Mouse (Mus musculus) heart, postnatal 14 days (tissue): ENCODE measurements at regions not wholly inside any gene's neighbourhood (a gene's known extent, or its start where the extent isn't known, plus 50 kb on each side); places are given as distances from the start of the nearest gene placed in this dataset.
A peak's percentile ranks its signal among the peaks of the same experiment; 100 is the strongest.

Experiments
- DNase-seq, 2 experiments: peaks; one replicate each; pipeline ENCODE4 v3.0.0; 2021 to 2022
- intact Hi-C: fragments of 180-260 bp; cut with DNase I; formaldehyde crosslinking; loops from one replicate; pipeline ENCODE4 v1.15.1; 2025

DNA sequence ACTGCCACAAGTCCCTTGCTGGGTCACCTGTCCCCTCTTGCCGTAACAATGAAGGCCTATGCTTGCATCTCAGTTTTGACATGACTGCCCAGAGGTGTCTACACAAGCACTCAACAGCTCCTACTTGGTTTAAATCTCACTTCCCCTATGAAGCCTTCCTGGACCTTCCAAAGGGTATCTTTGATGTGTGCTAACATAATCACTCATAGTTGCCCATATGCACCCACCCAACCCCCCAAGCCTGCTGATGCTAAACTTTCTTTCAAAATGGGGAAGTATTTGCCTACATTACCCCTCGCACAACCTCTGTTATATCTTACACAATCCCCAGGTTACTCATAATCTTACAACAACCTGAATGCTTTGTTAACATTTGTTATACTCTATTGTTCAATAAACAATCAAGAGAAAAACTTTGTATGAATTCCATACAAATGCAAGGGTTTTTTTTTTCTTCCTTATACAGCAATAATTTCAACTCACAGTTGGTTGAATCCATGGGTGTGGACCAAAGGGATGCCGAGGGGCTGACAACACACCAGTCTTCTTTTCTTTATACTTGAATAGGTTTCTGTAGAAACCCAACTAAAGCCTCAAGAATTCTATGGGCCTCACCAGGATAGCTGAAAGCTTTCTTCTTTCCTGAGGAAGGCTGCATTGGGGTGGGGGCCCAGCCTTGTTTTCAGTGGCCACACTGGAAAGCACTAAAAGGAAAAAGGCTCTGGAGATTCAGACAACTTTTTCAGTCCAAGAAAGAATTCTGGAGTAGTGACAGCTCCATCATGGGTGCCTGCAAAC lies 157.5 kb upstream of the Jun start:
- intact Hi-C loops: no loop called here
- DNase-seq: no peak

DNA sequence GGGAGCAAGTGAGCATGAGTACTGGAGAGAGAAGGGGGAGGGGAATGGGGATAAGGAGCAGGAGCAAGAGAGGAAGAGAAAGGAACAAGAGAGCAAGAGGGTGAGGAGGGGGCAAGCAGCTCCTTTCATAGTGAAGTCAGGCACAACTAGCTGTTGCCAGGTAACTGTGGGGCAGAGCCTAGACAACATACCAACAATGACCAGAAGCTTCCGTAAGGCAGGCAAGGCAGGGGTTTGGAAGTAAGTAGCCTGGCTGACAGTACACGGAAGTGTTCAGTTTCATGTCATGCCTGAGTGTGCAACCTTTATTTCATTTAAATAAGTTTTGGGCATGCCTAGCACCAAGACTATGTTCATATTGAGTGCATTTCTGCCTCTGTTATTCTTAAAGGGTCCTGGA lies 160.5 kb upstream of the Jun start:
- no peak for DNase-seq
- intact Hi-C loops: no loop called here

GRCm38 (mm10) chr4:95213026-95213425 lies 161.0 kb upstream of the Jun start:
- no peak for DNase-seq
- intact Hi-C loops: no loop called here

- intact Hi-C loops: no loop called here
- no peak for DNase-seq
These were observed 162.0 kb upstream of the Jun start for GRCm38 (mm10) chr4:95214026-95214425.

DNA sequence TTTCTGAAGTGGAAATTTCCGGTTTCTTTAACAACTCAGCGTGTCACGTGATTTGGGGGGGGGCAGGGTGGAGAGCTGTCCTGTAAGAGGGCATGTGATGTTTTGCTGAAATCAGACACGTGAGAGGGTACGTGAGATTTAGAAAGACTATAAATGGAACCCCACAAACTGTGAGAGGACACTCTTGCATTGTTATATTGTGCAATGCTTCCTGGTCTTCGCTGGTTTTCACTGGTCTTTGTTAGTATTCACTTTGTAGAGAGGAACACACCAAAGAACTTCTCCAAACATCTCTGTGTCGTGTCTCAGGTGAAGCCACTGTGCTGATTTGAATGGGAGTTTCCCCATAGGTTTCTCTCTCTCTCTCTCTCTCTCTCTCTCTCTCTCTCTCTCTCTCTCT lies 163.2 kb upstream of the Jun start:
- intact Hi-C loops: no loop called here
- DNase-seq: no peak

DNA sequence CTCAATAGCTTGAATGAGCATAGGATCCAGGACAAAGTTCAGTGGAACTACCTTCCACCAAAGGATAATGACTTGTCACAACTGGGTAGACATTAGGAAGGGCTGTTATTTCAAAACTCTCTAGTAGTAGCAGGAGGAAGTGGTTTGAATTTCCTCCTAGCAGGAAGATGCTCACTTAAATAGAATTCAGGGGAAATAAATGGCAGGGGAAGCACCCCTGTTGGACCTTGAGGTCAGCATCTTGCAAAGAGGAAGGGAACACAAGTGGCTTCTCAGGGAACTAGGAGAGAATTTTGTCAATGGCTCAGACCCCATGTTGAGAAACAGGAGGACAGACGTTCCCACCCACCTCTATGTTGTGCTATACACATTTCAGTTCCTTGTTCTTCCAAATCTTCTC lies 178.4 kb upstream of the Jun start:
- no peak for DNase-seq

GRCm38 (mm10) chr4:95233034-95233433 lies 181.0 kb upstream of the Jun start:
- no peak for DNase-seq
- intact Hi-C loops: no loop called here

More for the DNA sequence above, 178.4 kb upstream of the Jun start:
- intact Hi-C loops: no loop called here

DNA sequence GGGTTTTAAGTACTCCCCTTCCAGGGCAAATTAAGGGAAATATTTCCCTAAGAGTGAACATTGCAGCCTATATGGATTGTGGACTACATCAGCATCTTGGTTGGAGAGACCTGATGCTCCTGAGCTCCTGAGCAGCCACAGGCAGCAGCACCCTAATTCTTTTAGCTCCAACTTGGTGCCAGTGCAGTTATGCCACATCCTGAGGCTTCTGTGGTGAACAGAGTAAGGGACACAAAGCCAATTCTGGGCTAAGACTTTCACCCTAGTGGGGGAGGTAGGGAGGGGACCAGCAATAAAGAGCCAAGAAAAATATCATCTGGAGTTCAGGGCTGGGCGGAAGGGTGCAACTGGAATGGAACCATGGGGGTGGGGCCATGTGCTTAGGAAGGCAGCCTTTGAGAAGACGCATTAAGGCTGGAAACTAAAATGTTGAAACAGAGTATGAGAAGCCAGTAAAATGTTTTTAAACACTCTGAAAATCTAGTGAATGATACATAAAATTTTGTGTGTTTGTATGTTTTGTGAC lies 182.1 kb upstream of the Jun start:
- intact Hi-C loops: no loop called here
- DNase-seq: peak; percentile 44 to 48

GRCm38 (mm10) chr4:95247977-95248376 lies 196.0 kb upstream of the Jun start:
- no peak for DNase-seq
- intact Hi-C loops: no loop called here

DNA sequence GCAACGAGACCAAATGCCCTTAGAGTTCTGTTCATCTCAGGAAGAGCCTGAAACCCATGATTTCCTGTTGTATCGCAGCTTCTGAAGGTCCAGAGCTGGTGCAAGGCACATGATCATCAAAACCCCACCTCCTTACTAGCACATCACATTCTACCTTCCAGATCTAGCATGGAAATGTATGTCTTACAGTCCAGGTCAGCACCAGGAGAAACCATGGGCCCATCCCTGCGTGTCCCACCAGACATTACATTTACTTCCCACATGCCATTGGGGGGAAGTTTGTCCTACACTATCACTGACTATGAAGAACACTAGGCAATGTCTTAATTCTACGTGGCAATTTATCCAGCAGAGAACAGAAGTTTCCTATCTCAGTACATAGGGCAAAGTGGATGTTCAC lies 197.0 kb upstream of the Jun start:
- intact Hi-C loops: no loop called here
- DNase-seq: no peak

- intact Hi-C loops: no loop called here
- no peak for DNase-seq
These were observed 198.1 kb upstream of the Jun start for GRCm38 (mm10) chr4:95250083-95250482.

GRCm38 (mm10) chr4:95269766-95270165 lies 217.7 kb upstream of the Jun start:
- intact Hi-C loops: no loop called here
- no peak for DNase-seq

GRCm38 (mm10) chr4:95270389-95270788 lies 218.4 kb upstream of the Jun start:
- DNase-seq: no peak
- intact Hi-C loops: no loop called here

GRCm38 (mm10) chr4:95276231-95276630 lies 224.2 kb upstream of the Jun start:
- intact Hi-C loops: loop anchor here (5.0 kb wide), 1 partner anchor 219 kb away; no protein-coding TSS in a partner anchor
- DNase-seq: peak in 1 of 2 experiments; percentile 12

DNA sequence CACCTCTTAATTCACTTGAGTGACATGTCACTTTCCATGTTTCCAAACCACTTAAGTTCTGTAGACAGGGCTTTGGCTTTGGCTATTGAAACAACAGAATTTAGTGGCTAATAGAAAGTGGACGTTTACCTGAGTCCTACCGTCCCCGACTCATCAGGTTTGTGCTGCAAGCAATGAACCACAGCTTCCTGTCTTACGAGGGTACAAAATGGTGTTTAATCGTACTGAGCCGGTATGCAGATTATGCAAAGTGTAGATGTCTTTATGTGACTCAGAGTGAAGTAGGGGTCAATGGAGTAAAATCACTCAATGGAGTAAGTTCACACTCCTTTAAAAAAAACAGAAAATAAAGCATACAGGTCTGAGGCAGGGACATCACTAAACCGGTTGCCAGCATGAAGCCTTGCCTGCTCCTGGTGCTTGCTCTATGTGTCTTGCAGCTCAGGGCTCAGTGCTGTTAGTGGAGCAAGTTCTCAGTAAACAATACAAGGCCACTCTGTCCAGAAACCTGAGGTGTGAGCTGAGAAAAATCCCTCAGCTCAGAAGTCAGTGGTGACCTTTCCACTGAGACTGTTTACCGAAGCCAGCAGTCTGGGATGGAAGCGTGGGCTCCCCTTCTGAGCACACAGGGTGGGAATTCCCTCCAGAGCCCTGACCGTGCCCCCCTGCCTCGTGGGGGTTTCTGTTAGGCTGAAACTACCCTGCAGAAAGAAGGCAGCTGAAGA lies 226.1 kb upstream of the Jun start:
- intact Hi-C loops: loop anchor here (5.0 kb wide), 1 partner anchor 221 kb away; no protein-coding TSS in a partner anchor
- DNase-seq: no peak

DNA sequence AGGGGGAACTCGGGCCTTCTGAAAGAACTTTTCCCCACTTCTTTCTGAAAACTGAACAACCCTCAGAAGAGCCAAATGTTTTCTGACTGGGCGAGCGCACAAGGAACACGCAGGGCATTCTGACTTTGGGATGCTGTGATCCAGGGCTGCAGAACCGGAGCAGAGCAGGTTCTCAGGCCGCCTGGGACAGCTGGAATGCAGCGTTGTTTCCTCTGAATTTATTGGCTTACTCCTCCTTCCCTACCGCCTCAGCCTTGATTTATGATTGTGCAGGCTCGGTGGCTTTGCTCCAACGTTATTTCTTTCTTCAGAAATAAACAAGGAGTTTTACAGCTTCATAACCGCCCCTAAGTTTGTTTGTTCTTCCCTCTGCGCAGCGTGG lies 226.7 kb upstream of the Jun start:
- DNase-seq: peak; percentile 8 to 14
- intact Hi-C loops: loop anchor here (5.0 kb wide), 1 partner anchor 221 kb away; no protein-coding TSS in a partner anchor

GRCm38 (mm10) chr4:95279200-95279599 lies 227.2 kb upstream of the Jun start:
- intact Hi-C loops: loop anchor here (5.0 kb wide), 1 partner anchor 222 kb away; no protein-coding TSS in a partner anchor
- no peak for DNase-seq

DNA sequence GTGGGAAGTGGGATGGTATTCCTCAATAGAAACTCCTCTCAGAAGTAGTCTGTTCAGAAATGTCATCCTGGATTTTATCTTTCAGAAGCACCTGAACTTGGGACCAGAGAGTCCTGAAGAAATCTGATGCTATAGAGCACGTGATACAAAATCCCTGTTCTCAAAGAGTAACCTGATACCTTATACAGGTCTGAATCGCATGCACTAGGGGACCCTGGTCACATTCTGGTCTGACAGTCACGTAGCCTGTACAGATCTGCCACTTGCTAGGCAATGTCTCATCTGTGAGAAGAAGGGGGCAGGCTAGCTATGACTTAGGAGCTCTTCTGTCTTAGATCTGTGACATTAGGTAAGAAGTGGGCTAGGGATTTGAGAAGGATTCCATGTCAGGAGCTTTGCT lies 230.1 kb upstream of the Jun start:
- intact Hi-C loops: no loop called here
- no peak for DNase-seq

- DNase-seq: peak; percentile 25 to 52
- intact Hi-C loops: no loop called here
These were observed 231.8 kb upstream of the Jun start for GRCm38 (mm10) chr4:95283789-95284188.

GRCm38 (mm10) chr4:95284192-95284591 lies 232.2 kb upstream of the Jun start:
- intact Hi-C loops: no loop called here
- no peak for DNase-seq

GRCm38 (mm10) chr4:95284696-95285095 lies 232.7 kb upstream of the Jun start:
- intact Hi-C loops: no loop called here
- no peak for DNase-seq
